Mouse (Mus musculus): ENCODE data around the gene Cul3. TPM values are rescaled to one million over a fixed set of nuclear protein-coding genes. Genes with fewer than 3 reads are reported as not detected.
A peak's percentile ranks its signal among the peaks of the same experiment; 100 is the strongest.
"Not testable (repeated sequence)": the region's sequence is repeated elsewhere in the genome, so short reads cannot be mapped to it uniquely, and the experiment has no call there.

The Cul3 gene
- total and polyA plus RNA-seq, 2 experiments: 7.4 to 59.1 TPM

DNA sequence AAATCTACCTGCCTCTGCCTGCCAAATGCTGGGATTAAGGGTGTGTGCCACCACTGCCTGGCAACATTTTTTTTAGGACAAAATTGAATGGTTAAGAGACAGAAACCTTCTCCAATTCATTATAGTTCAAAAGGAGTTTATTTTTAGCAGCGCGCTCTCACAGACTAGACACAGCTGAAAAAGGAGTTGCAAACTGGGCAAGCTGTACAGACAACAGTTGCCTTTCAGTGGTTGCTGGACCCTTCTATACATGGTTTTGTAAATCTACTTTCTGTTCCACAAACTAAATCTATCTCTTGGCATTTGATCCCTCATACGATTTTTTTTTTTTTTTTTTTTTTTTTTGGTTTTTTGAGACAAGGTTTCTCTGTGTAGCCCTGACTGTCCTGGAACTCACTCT, 31.7 kb upstream of the Cul3 start:
- H3K27me3 ChIP-seq (ENCODE audit: control insufficient read depth, insufficient read depth, low read length): no peaks in the 10 kb centered on the region
- H3K27ac ChIP-seq (replicated peaks; ENCODE audit: insufficient read depth, low read depth, low read length): no peak overlapping the region
- no peaks in the 10 kb centered on the region for H3K4me1 ChIP-seq (ENCODE audit: control insufficient read depth, insufficient read depth, low read length)
- 84% methylated on average over 3 of the region's 3 CpGs for WGBS
- TF ChIP-seq CTCF (IDR thresholded peaks at IDR 0.05; ENCODE audit: low read depth, low read length): no peak
- TF ChIP-seq POLR2A (IDR thresholded peaks at IDR 0.05; ENCODE audit: extremely low read depth, insufficient read depth, low read length): no peak
- H3K79me2 ChIP-seq (ENCODE audit: control insufficient read depth, insufficient read depth, low read length): no peaks in the 10 kb centered on the region
- no peak overlapping the region for H3K9ac ChIP-seq (ENCODE audit: low read depth, low read length)
- no peak overlapping the region for H3K4me3 ChIP-seq (ENCODE audit: insufficient read depth, low read depth, low read length)
- no peaks in the 10 kb centered on the region for H3K36me3 ChIP-seq (ENCODE audit: control insufficient read depth, insufficient read depth, low read length)
- no peak for DNase-seq (ENCODE audit: extremely low read depth, low read depth, low spot score)

DNA sequence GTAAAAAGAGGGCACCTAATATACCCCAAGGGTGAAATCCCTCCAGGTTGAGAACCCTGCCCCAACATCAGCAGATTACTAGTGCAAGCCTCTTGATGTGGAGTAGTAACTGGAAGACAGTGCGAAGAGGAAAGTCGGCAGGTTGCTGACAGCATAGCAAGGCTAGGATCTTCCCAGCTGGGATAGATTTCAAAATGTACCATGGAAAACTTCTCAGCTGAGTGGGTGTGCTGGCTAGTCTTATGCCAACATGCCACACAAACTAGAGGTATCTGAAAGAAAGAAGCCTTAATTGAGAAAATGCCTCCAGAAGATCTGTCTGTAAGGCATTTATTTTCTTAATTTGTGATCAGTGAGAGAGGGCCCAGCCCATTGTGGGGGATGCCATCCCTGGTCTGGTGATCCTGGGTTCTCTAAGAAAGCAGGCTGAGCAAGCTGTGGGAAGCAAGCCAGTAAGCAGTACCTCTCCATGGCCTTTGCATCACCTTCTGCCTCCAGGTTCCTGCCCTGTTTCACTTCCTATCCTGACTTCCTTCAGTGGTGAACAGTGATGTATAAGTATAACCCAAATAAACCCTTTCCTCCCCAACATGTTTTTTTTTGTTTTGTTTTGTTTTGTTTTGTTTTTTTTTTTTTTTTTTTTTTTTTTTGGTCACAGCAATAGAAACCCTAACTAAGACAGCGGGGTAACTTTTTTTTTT, 31.1 kb upstream of the Cul3 start:
- Histone ChIP-seq H3K9ac (ENCODE audit: low read depth, low read length) (no peak overlapping the region), H3K4me3 (ENCODE audit: insufficient read depth, low read depth, low read length) (no peak overlapping the region), H3K27me3 (ENCODE audit: control insufficient read depth, insufficient read depth, low read length) (no peaks in the 10 kb centered on the region), H3K36me3 (ENCODE audit: control insufficient read depth, insufficient read depth, low read length) (no peaks in the 10 kb centered on the region), H3K27ac (replicated peaks; ENCODE audit: insufficient read depth, low read depth, low read length) (no peak overlapping the region), H3K79me2 (ENCODE audit: control insufficient read depth, insufficient read depth, low read length) (no peaks in the 10 kb centered on the region), H3K4me1 (ENCODE audit: control insufficient read depth, insufficient read depth, low read length) (no peaks in the 10 kb centered on the region)
- WGBS: 95% methylated on average over 3 of the region's 3 CpGs
- TF ChIP-seq CTCF (IDR thresholded peaks at IDR 0.05; ENCODE audit: low read depth, low read length): no peak
- TF ChIP-seq POLR2A (IDR thresholded peaks at IDR 0.05; ENCODE audit: extremely low read depth, insufficient read depth, low read length): no peak
- no peak for DNase-seq (ENCODE audit: extremely low read depth, low read depth, low spot score)

DNA sequence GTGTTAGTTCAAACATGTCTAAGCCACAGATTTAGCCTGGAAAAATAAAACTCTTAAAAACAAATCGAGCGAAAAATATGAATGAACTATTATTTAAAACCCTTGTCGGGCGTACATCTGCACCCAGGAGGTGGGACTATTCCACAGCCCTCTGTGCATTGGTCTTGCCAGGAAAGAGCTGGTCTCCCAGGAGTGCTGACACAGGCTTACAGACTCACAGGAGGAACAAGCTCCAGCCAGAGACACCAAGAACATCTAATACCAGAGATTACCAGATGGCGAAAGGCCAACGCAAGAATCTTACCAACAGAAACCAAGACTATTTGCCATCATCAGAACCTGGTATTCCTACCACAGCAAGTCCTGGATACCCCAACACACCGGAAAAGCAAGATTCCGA, 23.2 kb upstream of the Cul3 start:
- TF ChIP-seq POLR2A (IDR thresholded peaks at IDR 0.05; ENCODE audit: extremely low read depth, insufficient read depth, low read length) (no peak), CTCF (IDR thresholded peaks at IDR 0.05; ENCODE audit: low read depth, low read length) (no peak)
- Histone ChIP-seq H3K4me3 (ENCODE audit: insufficient read depth, low read depth, low read length) (no peak overlapping the region), H3K27me3 (ENCODE audit: control insufficient read depth, insufficient read depth, low read length) (no peaks in the 10 kb centered on the region), H3K79me2 (ENCODE audit: control insufficient read depth, insufficient read depth, low read length) (no peaks in the 10 kb centered on the region), H3K36me3 (ENCODE audit: control insufficient read depth, insufficient read depth, low read length) (no peaks in the 10 kb centered on the region), H3K9ac (ENCODE audit: low read depth, low read length) (no peak overlapping the region), H3K27ac (replicated peaks; ENCODE audit: insufficient read depth, low read depth, low read length) (no peak overlapping the region), H3K4me1 (ENCODE audit: control insufficient read depth, insufficient read depth, low read length) (no peaks in the 10 kb centered on the region; the same call in 1 of the 2 replicates)
- no peak for DNase-seq (ENCODE audit: extremely low read depth, low read depth, low spot score)
- 95% methylated on average over 8 of the region's 8 CpGs for WGBS

DNA sequence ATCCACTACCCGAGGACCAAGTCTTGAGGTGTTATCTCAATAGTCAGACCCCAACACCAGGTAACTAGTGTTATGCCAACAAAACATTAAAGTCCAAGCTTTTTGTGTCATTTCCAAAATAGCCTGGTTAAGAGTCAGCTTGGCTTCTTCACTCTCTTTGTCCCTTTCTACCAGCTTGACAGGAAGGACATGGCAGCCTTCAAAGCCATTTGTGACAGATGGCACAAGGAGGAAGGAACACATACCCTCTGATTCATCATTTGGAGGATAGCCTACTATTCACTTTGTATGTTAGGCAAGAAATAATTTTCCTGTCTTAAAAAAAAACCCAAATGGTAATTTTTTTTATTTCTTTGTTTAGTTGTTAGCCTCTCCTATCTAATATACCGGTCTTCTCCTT, 22.7 kb upstream of the Cul3 start:
- Histone ChIP-seq H3K27me3 (ENCODE audit: control insufficient read depth, insufficient read depth, low read length) (no peaks in the 10 kb centered on the region), H3K27ac (replicated peaks; ENCODE audit: insufficient read depth, low read depth, low read length) (no peak overlapping the region), H3K4me3 (ENCODE audit: insufficient read depth, low read depth, low read length) (no peak overlapping the region), H3K36me3 (ENCODE audit: control insufficient read depth, insufficient read depth, low read length) (no peaks in the 10 kb centered on the region), H3K79me2 (ENCODE audit: control insufficient read depth, insufficient read depth, low read length) (no peaks in the 10 kb centered on the region), H3K9ac (ENCODE audit: low read depth, low read length) (no peak overlapping the region), H3K4me1 (ENCODE audit: control insufficient read depth, insufficient read depth, low read length) (no peaks in the 10 kb centered on the region; the same call in 1 of the 2 replicates)
- TF ChIP-seq POLR2A (IDR thresholded peaks at IDR 0.05; ENCODE audit: extremely low read depth, insufficient read depth, low read length): no peak
- TF ChIP-seq CTCF (IDR thresholded peaks at IDR 0.05; ENCODE audit: low read depth, low read length): no peak
- WGBS: 81% methylated on average over 2 of the region's 2 CpGs
- no peak for DNase-seq (ENCODE audit: extremely low read depth, low read depth, low spot score)

DNA sequence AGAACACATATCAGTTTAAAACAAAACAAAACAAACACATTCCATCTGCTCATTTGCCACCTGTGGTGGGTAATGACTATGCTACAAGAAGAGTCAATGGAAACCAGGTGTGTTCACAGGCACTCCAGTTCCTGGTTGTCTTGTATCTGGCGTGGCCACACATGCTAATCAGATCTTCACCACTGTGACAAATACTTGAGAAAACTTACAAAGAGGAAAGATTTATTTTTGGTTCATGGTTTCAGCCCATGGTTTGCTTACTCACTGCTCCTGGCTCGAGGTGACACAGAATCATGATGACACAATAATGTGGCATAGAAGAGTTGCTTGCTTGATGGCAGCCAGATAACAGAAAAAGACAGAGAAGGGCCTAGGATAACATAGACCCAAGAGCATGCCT, 22.1 kb upstream of the Cul3 start:
- no peak for DNase-seq (ENCODE audit: extremely low read depth, low read depth, low spot score)
- Histone ChIP-seq H3K27ac (replicated peaks; ENCODE audit: insufficient read depth, low read depth, low read length) (no peak overlapping the region), H3K9ac (ENCODE audit: low read depth, low read length) (no peak overlapping the region), H3K79me2 (ENCODE audit: control insufficient read depth, insufficient read depth, low read length) (no peaks in the 10 kb centered on the region), H3K36me3 (ENCODE audit: control insufficient read depth, insufficient read depth, low read length) (no peaks in the 10 kb centered on the region), H3K4me1 (ENCODE audit: control insufficient read depth, insufficient read depth, low read length) (no peaks in the 10 kb centered on the region; the same call in 1 of the 2 replicates), H3K4me3 (ENCODE audit: insufficient read depth, low read depth, low read length) (no peak overlapping the region), H3K27me3 (ENCODE audit: control insufficient read depth, insufficient read depth, low read length) (no peaks in the 10 kb centered on the region)
- 53% methylated on average over 2 of the region's 2 CpGs for WGBS
- TF ChIP-seq CTCF (IDR thresholded peaks at IDR 0.05; ENCODE audit: low read depth, low read length) (no peak), POLR2A (IDR thresholded peaks at IDR 0.05; ENCODE audit: extremely low read depth, insufficient read depth, low read length) (no peak)

DNA sequence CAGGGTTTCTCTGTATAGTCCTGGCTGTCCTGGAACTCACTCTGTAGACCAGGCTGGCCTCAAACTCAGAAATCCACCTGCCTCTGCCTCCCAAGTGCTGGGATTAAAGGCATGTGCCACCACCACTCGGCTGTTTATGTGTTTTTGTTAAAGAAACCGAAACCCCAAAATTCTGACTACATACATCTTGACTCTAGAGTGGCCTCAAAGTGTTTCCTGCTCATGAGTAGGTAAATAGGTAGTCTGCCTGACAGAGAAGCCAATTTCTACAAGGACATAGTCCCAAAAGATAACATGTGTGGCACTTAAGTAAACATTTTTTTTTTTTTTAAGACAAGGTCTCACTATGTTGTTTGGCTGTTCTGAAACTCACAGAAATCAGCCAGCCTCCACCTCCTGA, 21.5 kb upstream of the Cul3 start:
- not testable (repeated sequence) for H3K9ac ChIP-seq (ENCODE audit: low read depth, low read length); H3K27me3 ChIP-seq (ENCODE audit: control insufficient read depth, insufficient read depth, low read length); H3K79me2 ChIP-seq (ENCODE audit: control insufficient read depth, insufficient read depth, low read length); H3K4me3 ChIP-seq (ENCODE audit: insufficient read depth, low read depth, low read length); H3K4me1 ChIP-seq (ENCODE audit: control insufficient read depth, insufficient read depth, low read length); H3K36me3 ChIP-seq (ENCODE audit: control insufficient read depth, insufficient read depth, low read length); H3K27ac ChIP-seq (replicated peaks; ENCODE audit: insufficient read depth, low read depth, low read length)
- WGBS: 85% methylated on average over 2 of the region's 2 CpGs
- DNase-seq (ENCODE audit: extremely low read depth, low read depth, low spot score): peak; percentile 17

All from liver, adult 2 months (tissue).